Mouse (Mus musculus) embryonic facial prominence, embryonic 11.5 days (tissue): ENCODE results near the gene Fga. TPM values are rescaled to one million over a fixed set of nuclear protein-coding genes. Genes with fewer than 3 reads are reported as not detected.

ENCODE experiments used
- ATAC-seq: fragments of 200-750 bp; cut with Nextera tagmentation; replicated peaks from 2 replicates; pipeline ENCODE4 v1.8.0; 2017; ENCODE audit warnings: low read depth; ENCODE audit not compliant: insufficient number of reproducible peaks, low FRiP score, low TSS enrichment
- DNase-seq: peaks from one replicate; pipeline ENCODE4 v3.0.0-alpha.2; 2015; ENCODE audit warnings: low spot score
- H3K27ac ChIP-seq: fragments of 300-500 bp; sonication (generic); replicated peaks from 2 replicates; pipeline ENCODE4 v1.5.1; 2014; ENCODE audit warnings: mild to moderate bottlenecking, low read depth, low read length, control low read depth
- H3K27me3 ChIP-seq: fragments of 300-500 bp; sonication (generic); 2 replicates; pipeline ENCODE4 v1.6.1; 2014; ENCODE audit warnings: mild to moderate bottlenecking, low read length, moderate library complexity, mixed read lengths; ENCODE audit not compliant: control insufficient read depth, insufficient read depth
- H3K36me3 ChIP-seq: fragments of 300-500 bp; sonication (generic); replicated peaks from 2 replicates; pipeline ENCODE4 v1.6.1; 2014; ENCODE audit warnings: low read depth, mild to moderate bottlenecking, low read length, moderate library complexity, mixed read lengths; ENCODE audit not compliant: control insufficient read depth, insufficient read depth
- H3K4me1 ChIP-seq: fragments of 300-500 bp; sonication (generic); 2 replicates; pipeline ENCODE4 v1.6.1; 2014; ENCODE audit warnings: low read length, mixed read lengths; ENCODE audit not compliant: control insufficient read depth, insufficient read depth
- H3K4me2 ChIP-seq: fragments of 300-500 bp; sonication (generic); 2 replicates; pipeline ENCODE4 v1.6.1; 2014; ENCODE audit warnings: low read depth, mild to moderate bottlenecking, control low read depth, low read length, moderate library complexity
- H3K4me3 ChIP-seq: fragments of 300-500 bp; sonication (generic); 2 replicates; pipeline ENCODE4 v1.5.1; 2014; ENCODE audit warnings: low read depth, low read length, control low read depth
- H3K9ac ChIP-seq: fragments of 300-500 bp; sonication (generic); replicated peaks from 2 replicates; pipeline ENCODE4 v1.6.1; 2014; ENCODE audit warnings: mild to moderate bottlenecking, control low read depth, low read length
- H3K9me3 ChIP-seq: fragments of 300-500 bp; sonication (generic); replicated peaks from 2 replicates; pipeline ENCODE4 v1.6.1; 2016; ENCODE audit warnings: mild to moderate bottlenecking, low read length, inconsistent platforms, mixed read lengths; ENCODE audit not compliant: control insufficient read depth
- whole genome bisulfite sequencing: fragments of 180-500 bp; shearing (Covaris S2); extraction: QIAGEN DNeasy Blood & Tissue Kit; methylation state at CpG from one replicate; pipeline ENCODE4 v1.1.7; 2014; 5-methylcytosine and 5-hydroxymethylcytosine counted together
- polyA plus RNA-seq: library from polyadenylated mRNA; unstranded; fragments of >200 nt; fragmentation: Nextera tagmentation; extraction: Ambion mirVana; gene quantifications from 2 replicates; pipeline ENCODE4 v1.2.1, GENCODE M21; 2014

Fga gene
- polyA plus RNA-seq, 1 experiment from 2014 or later: not detected

DNA sequence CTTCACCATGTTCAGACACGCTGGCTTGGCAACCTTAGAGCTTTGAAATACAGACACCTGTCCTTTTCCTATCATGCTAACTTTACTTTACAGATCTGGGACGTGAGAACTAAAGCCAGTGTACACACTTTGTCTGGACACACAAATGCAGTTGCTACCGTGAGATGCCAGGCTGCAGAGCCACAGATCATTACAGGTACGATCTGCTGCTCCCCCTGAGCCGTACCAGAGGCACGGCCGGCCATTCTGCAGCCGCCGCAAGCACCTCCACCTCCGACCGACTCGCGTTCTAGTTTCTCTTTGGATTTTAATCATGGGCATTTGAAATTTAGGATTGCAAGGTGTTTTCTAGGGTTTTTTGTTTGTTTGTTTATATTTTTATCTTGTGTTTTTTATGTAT is 43.0 kb downstream of the Fga start:
- peaks cover 5% of the 10 kb centered on the region for H3K36me3 ChIP-seq
- H3K27ac ChIP-seq: no peak overlapping the region
- 95% methylated on average over 13 of the region's 13 CpGs for WGBS

DNA sequence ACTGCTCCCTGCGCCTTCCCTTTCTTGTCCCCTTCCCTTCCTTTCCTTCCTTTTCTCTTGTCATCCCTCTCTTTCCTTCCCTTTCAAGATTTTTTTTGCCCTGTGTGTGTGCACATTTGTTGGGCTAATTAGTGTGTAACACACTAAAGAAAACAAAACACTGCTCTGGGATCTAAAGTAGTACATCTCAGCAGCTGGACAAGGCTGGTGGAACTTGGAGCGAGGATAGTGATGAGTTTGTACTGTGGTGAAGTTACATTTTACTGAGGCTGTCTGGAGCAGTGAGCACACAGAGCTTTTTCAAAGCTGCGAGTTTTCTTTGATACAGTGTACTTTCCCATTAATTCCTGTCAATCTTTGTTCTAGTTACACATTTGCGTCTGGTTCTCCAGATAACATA is 44.4 kb downstream of the Fga start:
- Histone ChIP-seq H3K9me3 (no peaks in the 10 kb centered on the region), H3K4me1 (no peaks in the 10 kb centered on the region), H3K9ac (no peak overlapping the region), H3K4me3 (no peak overlapping the region), H3K36me3 (peaks cover 5% of the 10 kb centered on the region), H3K27me3 (no peaks in the 10 kb centered on the region), H3K4me2 (no peak overlapping the region), H3K27ac (no peak overlapping the region)
- no peak for ATAC-seq
- 93% methylated on average over 4 of the region's 4 CpGs for WGBS
- no peak for DNase-seq

More for the DNA sequence above, 43.0 kb downstream of the Fga start:
- no peak for ATAC-seq
- no peak overlapping the region for H3K4me3 ChIP-seq
- DNase-seq: no peak
- H3K27me3 ChIP-seq: no peaks in the 10 kb centered on the region
- no peak overlapping the region for H3K9ac ChIP-seq
- H3K4me1 ChIP-seq: no peaks in the 10 kb centered on the region
- H3K4me2 ChIP-seq: no peak overlapping the region
- H3K9me3 ChIP-seq: no peaks in the 10 kb centered on the region

DNA sequence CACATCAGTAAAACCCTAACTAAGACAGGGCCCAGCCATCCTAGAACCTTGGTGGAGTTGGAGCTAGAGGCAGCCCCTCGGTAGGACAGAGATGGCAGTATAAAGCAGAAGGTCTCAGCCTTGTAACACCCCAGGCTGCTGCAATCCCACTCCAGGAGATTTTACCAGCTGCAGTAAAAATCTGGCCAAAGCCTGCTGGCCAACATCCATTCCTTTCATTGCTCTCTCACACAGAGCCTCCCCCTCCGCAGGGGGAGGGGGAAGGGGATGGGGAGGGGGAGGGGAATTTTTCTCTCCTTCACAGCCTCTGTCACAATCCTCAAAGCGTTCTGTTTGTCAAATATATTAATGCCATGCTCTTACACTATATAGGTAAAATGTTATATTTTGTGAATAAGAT is 50.7 kb downstream of the Fga start:
- Histone ChIP-seq H3K4me1 (no peaks in the 10 kb centered on the region), H3K9ac (no peak overlapping the region), H3K27me3 (no peaks in the 10 kb centered on the region), H3K4me3 (no peak overlapping the region), H3K36me3 (no peaks in the 10 kb centered on the region), H3K27ac (no peak overlapping the region), H3K4me2 (no peak overlapping the region), H3K9me3 (no peaks in the 10 kb centered on the region)
- no peak for ATAC-seq
- no peak for DNase-seq
- WGBS: 33% methylated on average over 3 of the region's 3 CpGs

DNA sequence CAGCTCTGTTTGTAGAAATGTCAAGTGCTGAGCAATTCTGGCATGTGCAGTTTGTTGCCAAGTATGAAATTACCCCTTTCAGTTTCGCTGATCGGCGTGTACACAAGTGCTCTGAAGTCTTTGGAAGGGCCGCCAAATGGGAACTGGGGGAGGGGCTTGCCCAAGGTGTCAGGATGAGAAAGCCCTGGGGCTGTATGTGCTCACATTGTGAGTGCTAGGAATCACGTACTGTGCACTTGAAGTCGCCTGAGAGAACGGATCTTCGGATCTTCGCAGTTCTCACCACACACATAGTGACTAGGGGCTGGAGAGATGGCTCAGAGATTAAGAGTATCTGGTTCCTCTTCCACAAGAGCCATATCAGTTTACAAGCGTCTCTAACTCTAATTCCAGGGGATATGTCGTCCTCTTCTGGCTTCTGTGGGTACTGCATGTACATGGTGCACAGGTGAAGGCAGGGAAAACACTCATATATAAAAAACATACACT is 54.7 kb downstream of the Fga start:
- Histone ChIP-seq H3K9me3 (no peaks in the 10 kb centered on the region), H3K27me3 (no peaks in the 10 kb centered on the region), H3K36me3 (no peaks in the 10 kb centered on the region), H3K4me2 (peak overlapping the region; percentile 37), H3K4me1 (no peaks in the 10 kb centered on the region), H3K9ac (no peak overlapping the region), H3K4me3 (no peak overlapping the region), H3K27ac (no peak overlapping the region)
- DNase-seq (peak; percentile 81), ATAC-seq (peak; percentile 88)
- 5% methylated on average over 11 of the region's 11 CpGs for WGBS

Other genes with a start within 250 kb of the Fga start
- 5.2 and 5.5 TPM in 2 replicates for gene Rbm46, start 149.6 kb upstream of the Fga start, polyA plus RNA-seq
- gene Lrat, start 122.1 kb upstream of the Fga start, polyA plus RNA-seq: not detected in 2 replicates
- gene Fgg, start 18.4 kb upstream of the Fga start, polyA plus RNA-seq: 0.43 TPM in 1 of 2 replicates, not detected in the other
- gene Fgb, start 23.8 kb downstream of the Fga start, polyA plus RNA-seq: 0.08 and 0.14 TPM in 2 replicates
- 141 TPM in 2 replicates for gene Plrg1, start 29.4 kb downstream of the Fga start, polyA plus RNA-seq
- gene Dchs2, start 101.9 kb downstream of the Fga start, polyA plus RNA-seq: 0.11 and 0.14 TPM in 2 replicates